Mouse (Mus musculus) kidney, embryonic 16.5 days (tissue): ENCODE results near the gene Mapk10. TPM values are rescaled to one million over a fixed set of nuclear protein-coding genes. Genes with fewer than 3 reads are reported as not detected.
"Not testable (repeated sequence)": the region's sequence is repeated elsewhere in the genome, so short reads cannot be mapped to it uniquely, and the experiment has no call there.

Source experiments
- ATAC-seq: fragments of 200-750 bp; cut with Nextera tagmentation; 2 replicates; pipeline ENCODE4 v1.8.0; 2017; ENCODE audit warnings: moderate TSS enrichment; ENCODE audit not compliant: low FRiP score, low TSS enrichment
- H3K27ac ChIP-seq: fragments of 300-500 bp; sonication (generic); 2 replicates; pipeline ENCODE4 v1.5.1; 2014; ENCODE audit warnings: low read length
- H3K27me3 ChIP-seq: fragments of 300-500 bp; sonication (generic); 2 replicates; pipeline ENCODE4 v1.6.1; 2014; ENCODE audit warnings: low read length, control low read depth, mixed read lengths; ENCODE audit not compliant: insufficient read depth
- H3K36me3 ChIP-seq: fragments of 300-500 bp; sonication (generic); 2 replicates; pipeline ENCODE4 v1.6.1; 2014; ENCODE audit warnings: low read length, control low read depth, mixed read lengths; ENCODE audit not compliant: insufficient read depth
- H3K4me1 ChIP-seq: fragments of 300-500 bp; sonication (generic); 2 replicates; pipeline ENCODE4 v1.6.1; 2014; ENCODE audit warnings: low read length, control low read depth, mixed read lengths; ENCODE audit not compliant: insufficient read depth
- H3K4me2 ChIP-seq: fragments of 300-500 bp; sonication (generic); replicated peaks from 2 replicates; pipeline ENCODE4 v1.6.1; 2014; ENCODE audit warnings: low read depth, low read length
- H3K4me3 ChIP-seq: fragments of 300-500 bp; sonication (generic); 2 replicates; pipeline ENCODE4 v1.5.1; 2014; ENCODE audit warnings: mild to moderate bottlenecking, low read length
- H3K9ac ChIP-seq: fragments of 300-500 bp; sonication (generic); replicated peaks from 2 replicates; pipeline ENCODE4 v1.6.1; 2014; ENCODE audit warnings: low read length
- H3K9me3 ChIP-seq: fragments of 300-500 bp; sonication (generic); 2 replicates; pipeline ENCODE4 v1.6.1; 2016; ENCODE audit warnings: low read length, control low read depth
- WGBS: fragments of 180-500 bp; shearing (Covaris S2); extraction: QIAGEN DNeasy Blood & Tissue Kit; methylation state at CpG from one replicate; pipeline ENCODE4 v1.1.7; 2014; 5-methylcytosine and 5-hydroxymethylcytosine counted together
- polyA plus RNA-seq: library from polyadenylated mRNA; unstranded; fragments of >200 nt; fragmentation: Nextera tagmentation; extraction: Ambion mirVana; gene quantifications from 2 replicates; pipeline ENCODE4 v1.2.1, GENCODE M21; 2015

Gene Mapk10
- polyA plus RNA-seq, 1 experiment from 2014 or later: 0.64 TPM

DNA sequence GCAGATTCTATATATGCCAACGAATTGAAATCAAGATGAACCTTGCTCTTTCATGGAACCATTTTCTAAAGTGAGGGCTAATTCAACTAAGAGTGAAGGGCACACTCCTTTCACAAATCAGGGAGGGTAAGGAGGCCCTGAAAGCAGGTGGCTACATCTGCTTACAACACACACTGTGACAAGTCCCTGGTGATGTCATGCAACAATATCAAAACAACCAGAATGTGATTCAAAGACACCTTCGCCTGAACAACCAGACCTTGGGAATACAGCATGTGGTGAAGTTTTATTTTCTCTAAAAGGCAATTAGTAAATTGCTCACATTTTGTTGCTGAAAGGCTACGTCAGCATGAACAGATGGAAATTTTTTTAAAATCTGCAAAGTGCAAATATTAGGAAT is 258.2 kb downstream of the Mapk10 start:
- Histone ChIP-seq H3K36me3 (no peaks in the 10 kb centered on the region), H3K4me1 (no peaks in the 10 kb centered on the region), H3K4me2 (no peak overlapping the region), H3K9me3 (no peaks in the 10 kb centered on the region), H3K27ac (no peak overlapping the region), H3K9ac (no peak overlapping the region), H3K4me3 (no peak overlapping the region), H3K27me3 (no peaks in the 10 kb centered on the region)
- 83% methylated on average over 3 of the region's 3 CpGs for WGBS
- ATAC-seq: no peak

- ATAC-seq: no peak
- 0 out of 2 replicates have a peak, but pooled peaks cover 4% of the 10 kb centered on the region for H3K9me3 ChIP-seq
- no peak overlapping the region for H3K4me3 ChIP-seq
- no peak overlapping the region for H3K9ac ChIP-seq
- H3K27ac ChIP-seq: no peak overlapping the region
- no peaks in the 10 kb centered on the region for H3K4me1 ChIP-seq
- 69% methylated on average over 8 of the region's 8 CpGs for WGBS
- H3K4me2 ChIP-seq: no peak overlapping the region
- H3K36me3 ChIP-seq: no peaks in the 10 kb centered on the region
- H3K27me3 ChIP-seq: no peaks in the 10 kb centered on the region
These were observed 263.9 kb downstream of the Mapk10 start for GRCm38 (mm10) chr5:102947061-102947711.

- no peaks in the 10 kb centered on the region for H3K36me3 ChIP-seq
- no peak overlapping the region for H3K27ac ChIP-seq
- no peaks in the 10 kb centered on the region for H3K4me1 ChIP-seq
- 0 out of 2 replicates have a peak, but pooled peaks cover 4% of the 10 kb centered on the region for H3K9me3 ChIP-seq
- H3K27me3 ChIP-seq: no peaks in the 10 kb centered on the region
- WGBS: 82% methylated on average over 8 of the region's 8 CpGs
- ATAC-seq: no peak
- H3K4me3 ChIP-seq: no peak overlapping the region
- H3K4me2 ChIP-seq: no peak overlapping the region
- H3K9ac ChIP-seq: no peak overlapping the region
These were observed 264.5 kb downstream of the Mapk10 start for GRCm38 (mm10) chr5:102946625-102947024.

- H3K27me3 ChIP-seq, H3K9ac ChIP-seq, H3K36me3 ChIP-seq, H3K9me3 ChIP-seq, H3K27ac ChIP-seq, H3K4me1 ChIP-seq, H3K4me3 ChIP-seq, ATAC-seq, H3K4me2 ChIP-seq: not testable (repeated sequence)
- 75% methylated on average over 17 of the region's 17 CpGs for WGBS
These were observed 267.1 kb downstream of the Mapk10 start for GRCm38 (mm10) chr5:102943864-102944630.

DNA sequence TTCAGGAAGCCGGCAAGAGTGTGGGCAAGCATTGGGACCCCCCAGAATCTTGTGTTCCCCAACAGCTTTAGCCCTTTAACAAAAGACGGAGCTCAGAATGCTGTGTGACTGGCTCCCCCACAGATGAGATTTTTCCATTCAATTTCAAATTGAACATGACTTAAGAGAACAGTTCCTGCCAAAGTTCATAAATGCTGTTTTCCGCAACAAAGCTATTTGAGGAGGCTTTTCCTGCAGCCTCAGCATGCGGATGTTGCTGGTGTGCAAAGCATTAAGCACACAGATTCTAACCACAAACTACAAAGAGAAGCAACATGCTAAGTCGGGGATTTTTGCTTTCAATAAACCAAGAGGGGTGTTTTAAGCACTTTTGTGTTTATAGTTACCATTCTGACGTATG is 281.0 kb downstream of the Mapk10 start:
- Histone ChIP-seq H3K27me3 (no peaks in the 10 kb centered on the region), H3K4me2 (no peak overlapping the region), H3K4me3 (no peak overlapping the region), H3K4me1 (no peaks in the 10 kb centered on the region), H3K27ac (no peak overlapping the region), H3K9ac (no peak overlapping the region), H3K9me3 (no peaks in the 10 kb centered on the region), H3K36me3 (no peaks in the 10 kb centered on the region)
- WGBS: 64% methylated on average over 6 of the region's 6 CpGs
- ATAC-seq: no peak

GRCm38 (mm10) chr5:102926786-102927185 is 284.3 kb downstream of the Mapk10 start:
- Histone ChIP-seq H3K27ac (no peak overlapping the region), H3K36me3 (no peaks in the 10 kb centered on the region), H3K4me2 (no peak overlapping the region), H3K9ac (no peak overlapping the region), H3K27me3 (no peaks in the 10 kb centered on the region), H3K4me1 (no peaks in the 10 kb centered on the region), H3K4me3 (no peak overlapping the region), H3K9me3 (0 out of 2 replicates have a peak, but pooled peaks cover 5% of the 10 kb centered on the region)
- ATAC-seq: no peak
- 82% methylated on average over 5 of the region's 5 CpGs for whole genome bisulfite sequencing

DNA sequence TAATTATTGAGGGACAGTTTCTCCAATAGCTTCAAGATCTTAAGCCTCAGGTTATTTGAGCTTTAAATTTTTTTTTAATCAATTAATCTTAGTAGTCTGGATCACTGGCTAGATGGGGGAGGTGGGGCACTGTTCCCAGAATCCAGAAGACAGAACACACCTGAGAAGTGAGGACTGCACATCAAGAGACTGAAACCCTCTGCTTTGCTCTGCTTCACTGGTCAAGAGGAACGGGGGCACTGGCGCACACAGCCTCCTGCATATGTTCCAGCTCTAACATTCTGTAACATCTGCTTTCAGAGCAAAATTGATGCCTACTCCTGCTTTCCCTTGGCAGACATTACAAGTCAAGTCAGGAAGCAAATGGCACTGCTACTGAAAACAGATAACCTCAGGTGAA is 290.9 kb downstream of the Mapk10 start:
- H3K27me3 ChIP-seq: no peaks in the 10 kb centered on the region
- no peaks in the 10 kb centered on the region for H3K4me1 ChIP-seq
- H3K4me3 ChIP-seq: no peak overlapping the region
- H3K9ac ChIP-seq: no peak overlapping the region
- 20% methylated on average over 2 of the region's 2 CpGs for WGBS
- H3K36me3 ChIP-seq: no peaks in the 10 kb centered on the region
- H3K9me3 ChIP-seq: 0 out of 2 replicates have a peak, but pooled peaks cover 5% of the 10 kb centered on the region
- no peak overlapping the region for H3K4me2 ChIP-seq
- H3K27ac ChIP-seq: no peak overlapping the region
- no peak for ATAC-seq

- H3K9ac ChIP-seq: no peak overlapping the region
- no peaks in the 10 kb centered on the region for H3K9me3 ChIP-seq
- H3K4me2 ChIP-seq: no peak overlapping the region
- no peak for ATAC-seq
- H3K36me3 ChIP-seq: no peaks in the 10 kb centered on the region
- H3K4me3 ChIP-seq: no peak overlapping the region
- H3K27ac ChIP-seq: no peak overlapping the region
- H3K27me3 ChIP-seq: no peaks in the 10 kb centered on the region
- 0 out of 2 replicates have a peak, but pooled peaks cover 3% of the 10 kb centered on the region for H3K4me1 ChIP-seq
- WGBS: 70% methylated on average over 13 of the region's 13 CpGs
These were observed 305.5 kb downstream of the Mapk10 start for GRCm38 (mm10) chr5:102905441-102906211.

DNA sequence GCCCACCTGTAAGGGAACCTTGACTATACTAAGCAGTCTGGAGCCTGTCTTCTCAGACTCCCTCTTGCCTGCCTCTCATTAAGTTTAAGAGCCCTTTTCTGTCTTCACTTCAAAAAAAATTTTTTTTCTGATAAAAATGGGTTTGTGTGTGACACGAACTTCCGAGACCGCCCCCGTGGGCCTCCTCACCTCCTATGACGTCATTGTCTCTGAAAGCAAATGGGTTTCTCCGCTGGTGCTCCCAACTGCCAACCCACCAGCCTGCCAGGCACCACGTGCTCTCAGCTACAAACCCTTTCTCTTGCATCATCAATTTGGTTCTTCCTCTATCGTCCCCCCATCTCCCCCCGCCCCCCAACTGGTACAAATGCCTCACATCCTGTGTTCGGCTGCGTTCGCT is 307.1 kb downstream of the Mapk10 start:
- no peaks in the 10 kb centered on the region for H3K27me3 ChIP-seq
- peaks cover 6% of the 10 kb centered on the region for H3K4me1 ChIP-seq
- no peak overlapping the region for H3K4me3 ChIP-seq
- no peak overlapping the region for H3K9ac ChIP-seq
- no peak overlapping the region; the same call in 1 of the 2 replicates for H3K27ac ChIP-seq
- H3K4me2 ChIP-seq: no peak overlapping the region
- ATAC-seq: no peak
- 77% methylated on average over 12 of the region's 12 CpGs for WGBS
- H3K9me3 ChIP-seq: no peaks in the 10 kb centered on the region
- H3K36me3 ChIP-seq: 0 out of 2 replicates have a peak, but pooled peaks cover 7% of the 10 kb centered on the region
